Mouse (Mus musculus) small intestine, adult 2 months (tissue): ENCODE data around the gene Cyp4a12a. TPM values are rescaled to one million over a fixed set of nuclear protein-coding genes. Genes with fewer than 3 reads are reported as not detected.
A peak's percentile ranks its signal among the peaks of the same experiment; 100 is the strongest.
"Not testable (repeated sequence)": the region's sequence is repeated elsewhere in the genome, so short reads cannot be mapped to it uniquely, and the experiment has no call there.

ENCODE experiments used
- H3K27ac ChIP-seq: fragments of 200-500 bp; 2 replicates; pipeline ENCODE4 v1.5.1; 2012; ENCODE audit warnings: low read depth, low read length, control low read depth, inconsistent platforms; ENCODE audit not compliant: insufficient read depth
- H3K27me3 ChIP-seq: fragments of 200-500 bp; 2 replicates; pipeline ENCODE4 v1.6.1; 2012; ENCODE audit warnings: mild to moderate bottlenecking, moderate library complexity, low read length, inconsistent platforms; ENCODE audit not compliant: control insufficient read depth, insufficient read depth
- H3K36me3 ChIP-seq: fragments of 200-500 bp; 2 replicates; pipeline ENCODE4 v1.6.1; 2012; ENCODE audit warnings: mild to moderate bottlenecking, low read length, control low read depth, inconsistent platforms; ENCODE audit not compliant: control insufficient read depth, insufficient read depth
- H3K4me1 ChIP-seq: fragments of 200-500 bp; 2 replicates; pipeline ENCODE4 v1.6.1; 2012; ENCODE audit warnings: low read length, inconsistent platforms, mixed read lengths; ENCODE audit not compliant: control insufficient read depth, insufficient read depth, insufficient read length
- H3K4me3 ChIP-seq: fragments of 200-500 bp; 2 replicates; pipeline ENCODE4 v1.5.1; 2012; ENCODE audit warnings: low read depth, mild to moderate bottlenecking, control low read depth, inconsistent platforms, low read length, moderate library complexity
- CTCF ChIP-seq: fragments of 200-500 bp; IDR thresholded peaks from 2 replicates; pipeline ENCODE4 v1.5.1; 2012; ENCODE audit warnings: low read depth, mild to moderate bottlenecking, control low read depth, inconsistent platforms, low read length, moderate library complexity, mixed read lengths; ENCODE audit not compliant: insufficient replicate concordance, insufficient read length; ENCODE audit errors: extremely low read depth
- POLR2A ChIP-seq: fragments of 200-500 bp; IDR thresholded peaks from 2 replicates; pipeline ENCODE4 v1.6.1; 2012; ENCODE audit warnings: low read depth, mild to moderate bottlenecking, control low read depth, inconsistent platforms, low read length, moderate library complexity
- WGBS: fragments of 180-500 bp; shearing (Covaris S2); methylation state at CpG from one replicate; pipeline ENCODE4 v1.1.7; 2018; 5-methylcytosine and 5-hydroxymethylcytosine counted together
- polyA plus RNA-seq: library from polyadenylated mRNA; depleted of rRNA; stranded (reverse); fragments of >200 nt; gene quantifications from 2 replicates; pipeline ENCODE4 v1.2.3, GENCODE M21; 2012; rRNA removed

Cyp4a12a gene
- not detected in 2 replicates for polyA plus RNA-seq

DNA sequence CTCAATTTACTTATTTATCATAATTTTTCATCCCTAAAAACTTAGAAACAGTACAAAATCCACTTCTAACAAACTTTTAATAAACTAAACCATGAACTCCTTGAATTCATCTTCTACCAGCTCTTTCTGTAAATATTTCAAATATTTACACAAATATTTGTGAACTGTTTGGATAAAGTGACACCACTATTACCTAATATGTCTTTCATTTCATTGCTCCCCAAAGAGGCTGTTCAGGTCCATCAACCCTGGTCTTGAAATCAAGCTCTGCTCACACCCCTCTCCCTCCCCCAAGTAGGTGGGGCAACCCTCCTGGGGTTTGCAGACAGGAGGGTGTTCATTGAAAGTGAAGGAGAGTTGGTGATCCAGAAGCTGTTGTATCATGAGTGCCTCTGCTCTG lies at the start of gene Cyp4a12a:
Cyp4a12a (plus strand) TSS at position 301 of the 400 bp plus-strand sequence.
- not testable (repeated sequence) for H3K4me3 ChIP-seq, H3K27me3 ChIP-seq, H3K36me3 ChIP-seq, H3K27ac ChIP-seq, H3K4me1 ChIP-seq

GRCm38 (mm10) chr4:115264687-115265569 lies 33.9 kb upstream of the Cyp4a12a start:
- not testable (repeated sequence) for H3K4me1 ChIP-seq, H3K27ac ChIP-seq, H3K27me3 ChIP-seq, H3K36me3 ChIP-seq, H3K4me3 ChIP-seq
- 73% methylated on average over 3 of the region's 4 CpGs for WGBS

DNA sequence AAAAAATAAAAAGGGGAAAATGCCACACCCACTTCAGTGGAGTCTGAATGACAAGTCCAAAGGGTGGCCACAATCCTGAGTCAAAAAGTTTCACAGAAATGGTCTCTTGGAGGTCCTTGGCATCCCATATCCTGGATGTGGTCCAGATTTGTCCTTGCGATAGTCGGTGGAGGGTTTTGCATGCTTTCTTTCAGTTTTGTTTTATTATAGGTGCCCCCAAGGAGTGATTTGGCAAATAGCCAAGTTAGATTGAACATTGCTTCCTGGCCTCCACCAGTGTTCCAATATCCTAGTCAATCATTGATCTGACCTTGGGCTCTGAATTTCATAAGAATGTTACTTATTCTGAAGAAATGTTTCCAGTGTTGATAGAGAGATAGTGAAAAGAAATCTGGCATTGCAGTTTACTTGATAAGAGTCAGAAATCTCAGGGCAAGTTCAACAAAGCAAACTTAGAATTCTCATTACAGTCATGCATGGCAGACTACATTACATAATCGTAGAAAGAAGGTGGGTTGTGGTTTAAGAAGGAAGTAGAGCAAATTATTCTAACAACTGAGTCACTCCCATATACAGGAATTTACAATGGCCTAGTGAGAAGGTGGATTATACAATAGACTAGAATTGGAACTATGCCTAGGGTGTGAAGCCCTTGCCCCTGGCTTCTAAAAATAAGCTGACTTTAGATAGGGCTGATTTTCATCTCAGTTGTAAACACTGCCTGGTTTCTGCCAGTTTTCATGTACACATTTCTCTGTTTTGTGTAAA lies 20.4 kb upstream of the Cyp4a12a start:
- not testable (repeated sequence) for H3K4me3 ChIP-seq, H3K27ac ChIP-seq, H3K27me3 ChIP-seq, H3K4me1 ChIP-seq, H3K36me3 ChIP-seq
- WGBS = 24% methylated on average over 2 of the region's 3 CpGs

GRCm38 (mm10) chr4:115280342-115280741 lies 18.5 kb upstream of the Cyp4a12a start:
- Histone ChIP-seq H3K27me3 (no peaks in the 10 kb centered on the region), H3K4me1 (0 out of 2 replicates have a peak, but pooled peaks cover 2% of the 10 kb centered on the region), H3K36me3 (no peaks in the 10 kb centered on the region), H3K4me3 (no peak overlapping the region), H3K27ac (no peak overlapping the region)
- TF ChIP-seq POLR2A (no peak), CTCF (no peak)

GRCm38 (mm10) chr4:115280779-115281178 lies 18.1 kb upstream of the Cyp4a12a start:
- WGBS = 13% methylated on average over 10 of the region's 10 CpGs
- H3K27ac ChIP-seq, H3K27me3 ChIP-seq, H3K36me3 ChIP-seq, H3K4me1 ChIP-seq: not testable (repeated sequence)
- H3K4me3 ChIP-seq = peak overlapping the region; percentile 52

GRCm38 (mm10) chr4:115281231-115281767 lies 17.5 kb upstream of the Cyp4a12a start:
- not testable (repeated sequence) for H3K4me1 ChIP-seq, H3K27me3 ChIP-seq, H3K36me3 ChIP-seq, H3K27ac ChIP-seq
- 12% methylated on average over 23 of the region's 23 CpGs for WGBS
- peak overlapping the region; percentile 52 for H3K4me3 ChIP-seq

DNA sequence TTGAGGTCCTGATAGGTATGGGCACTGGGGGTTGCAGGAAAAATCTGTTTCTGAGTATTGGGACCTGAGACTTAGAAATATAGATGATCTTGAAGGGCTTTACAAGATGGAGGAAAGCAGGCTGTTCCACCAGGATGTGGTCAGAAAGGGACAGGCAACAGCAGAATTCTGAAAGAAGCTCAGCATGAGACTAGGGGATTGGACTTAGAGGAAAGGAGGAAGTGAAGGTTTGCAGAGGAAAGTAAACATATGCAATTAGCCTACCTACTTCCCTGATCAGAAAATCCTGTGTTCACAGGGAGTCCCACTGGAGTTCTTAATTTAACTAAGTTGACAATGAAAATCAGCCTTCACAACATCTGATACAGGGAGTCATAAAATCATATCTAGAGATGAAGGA lies 26.9 kb downstream of the Cyp4a12a start:
- H3K36me3 ChIP-seq, H3K27me3 ChIP-seq, H3K27ac ChIP-seq: not testable (repeated sequence)

GRCm38 (mm10) chr4:115365624-115366023 lies 66.8 kb downstream of the Cyp4a12a start:
- H3K4me1 ChIP-seq, H3K4me3 ChIP-seq, H3K27me3 ChIP-seq, H3K27ac ChIP-seq, H3K36me3 ChIP-seq: not testable (repeated sequence)
- 59% methylated on average over 3 of the region's 3 CpGs for WGBS

More for the DNA sequence above, 26.9 kb downstream of the Cyp4a12a start:
- H3K4me1 ChIP-seq, H3K4me3 ChIP-seq: not testable (repeated sequence)

GRCm38 (mm10) chr4:115368067-115368466 lies 69.2 kb downstream of the Cyp4a12a start:
- H3K27ac ChIP-seq, H3K36me3 ChIP-seq, H3K27me3 ChIP-seq, H3K4me3 ChIP-seq, H3K4me1 ChIP-seq: not testable (repeated sequence)
